Mouse (Mus musculus) liver, embryonic 16.5 days (tissue): ENCODE results near the gene Hivep3. TPM values are rescaled to one million over a fixed set of nuclear protein-coding genes. Genes with fewer than 3 reads are reported as not detected.

Experiments
- ATAC-seq: fragments of 200-750 bp; cut with Nextera tagmentation; 2 replicates; pipeline ENCODE4 v1.8.0; 2017; ENCODE audit warnings: low read depth, mild to moderate bottlenecking, moderate number of reproducible peaks, moderate library complexity
- H3K27ac ChIP-seq: fragments of 300-500 bp; sonication (generic); 2 replicates; pipeline ENCODE4 v1.5.1; 2014; ENCODE audit warnings: mild to moderate bottlenecking, low read length
- H3K27me3 ChIP-seq: fragments of 300-500 bp; sonication (generic); 2 replicates; pipeline ENCODE4 v1.6.1; 2014; ENCODE audit warnings: low read depth, low read length, mixed read lengths; ENCODE audit not compliant: control insufficient read depth, insufficient read depth
- H3K36me3 ChIP-seq: fragments of 300-500 bp; sonication (generic); 2 replicates; pipeline ENCODE4 v1.6.1; 2014; ENCODE audit warnings: mild to moderate bottlenecking; ENCODE audit not compliant: control insufficient read depth, insufficient read depth
- H3K4me1 ChIP-seq: fragments of 300-500 bp; sonication (generic); 2 replicates; pipeline ENCODE4 v1.6.1; 2014; ENCODE audit warnings: low read depth, low read length, mixed read lengths; ENCODE audit not compliant: control insufficient read depth
- H3K4me2 ChIP-seq: fragments of 300-500 bp; sonication (generic); 2 replicates; pipeline ENCODE4 v1.6.1; 2014; ENCODE audit warnings: low read depth, low read length, mixed read lengths
- H3K4me3 ChIP-seq: fragments of 300-500 bp; sonication (generic); 2 replicates; pipeline ENCODE4 v1.5.1; 2014; ENCODE audit warnings: low read depth, mild to moderate bottlenecking, low read length
- H3K9ac ChIP-seq: fragments of 300-500 bp; sonication (generic); 2 replicates; pipeline ENCODE4 v1.6.1; 2014; ENCODE audit warnings: low read depth, low read length
- H3K9me3 ChIP-seq: fragments of 300-500 bp; sonication (generic); replicated peaks from 2 replicates; pipeline ENCODE4 v1.6.1; 2016; ENCODE audit warnings: low read length; ENCODE audit not compliant: control insufficient read depth
- WGBS: fragments of 180-500 bp; shearing (Covaris S2); extraction: QIAGEN DNeasy Blood & Tissue Kit; methylation state at CpG from one replicate; pipeline ENCODE4 v1.1.7; 2014; ENCODE audit not compliant: insufficient replicate concordance; 5-methylcytosine and 5-hydroxymethylcytosine counted together
- polyA plus RNA-seq: library from polyadenylated mRNA; unstranded; fragments of >200 nt; fragmentation: Nextera tagmentation; extraction: Ambion mirVana; gene quantifications from 2 replicates; pipeline ENCODE4 v1.2.1, GENCODE M21; 2015

The Hivep3 gene
- polyA plus RNA-seq, 1 experiment from 2014 or later, result 2.1 TPM

- WGBS, result 62% methylated on average over 6 of the region's 6 CpGs
- no peak overlapping the region for H3K27ac ChIP-seq
- ATAC-seq, result no peak
Measured at GRCm38 (mm10) chr4:119897054-119897855, 163.7 kb downstream of the Hivep3 start.

GRCm38 (mm10) chr4:119901556-119902491, 168.2 kb downstream of the Hivep3 start:
- Histone ChIP-seq H3K4me3 (no peak overlapping the region), H3K27me3 (no peaks in the 10 kb centered on the region), H3K4me1 (no peaks in the 10 kb centered on the region), H3K9ac (no peak overlapping the region), H3K36me3 (no peaks in the 10 kb centered on the region), H3K9me3 (no peaks in the 10 kb centered on the region), H3K4me2 (no peak overlapping the region), H3K27ac (no peak overlapping the region)
- ATAC-seq, result no peak
- 57% methylated on average over 16 of the region's 16 CpGs for WGBS

More at GRCm38 (mm10) chr4:119897054-119897855, 163.7 kb downstream of the Hivep3 start:
- H3K27me3 ChIP-seq, result no peaks in the 10 kb centered on the region
- no peak overlapping the region for H3K9ac ChIP-seq
- H3K4me2 ChIP-seq, result no peak overlapping the region
- H3K4me3 ChIP-seq, result no peak overlapping the region
- H3K36me3 ChIP-seq, result no peaks in the 10 kb centered on the region
- peaks cover 15% of the 10 kb centered on the region for H3K4me1 ChIP-seq
- H3K9me3 ChIP-seq, result no peaks in the 10 kb centered on the region

DNA sequence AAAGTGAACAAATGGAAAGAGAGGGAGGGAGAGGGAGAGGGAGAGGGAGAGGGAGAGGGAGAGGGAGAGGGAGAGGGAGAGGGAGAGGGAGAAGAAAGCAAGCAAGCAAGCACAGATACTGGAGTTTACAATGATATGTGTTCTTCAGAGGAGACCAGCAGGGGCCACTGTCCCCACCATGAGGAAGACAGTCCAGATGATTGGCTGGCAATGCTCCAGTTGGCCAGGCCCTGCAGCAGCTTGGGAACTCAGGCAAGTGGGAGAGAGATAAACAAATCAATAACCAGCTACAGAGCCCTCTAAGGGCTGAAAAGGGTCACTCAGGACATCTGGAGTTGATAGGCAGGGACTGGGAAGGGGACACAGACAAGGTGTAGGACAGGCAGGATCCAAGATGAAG, 169.7 kb downstream of the Hivep3 start:
- no peaks in the 10 kb centered on the region for H3K4me1 ChIP-seq
- no peak overlapping the region for H3K27ac ChIP-seq
- no peak overlapping the region for H3K9ac ChIP-seq
- no peaks in the 10 kb centered on the region for H3K36me3 ChIP-seq
- H3K4me3 ChIP-seq, result no peak overlapping the region
- no peak for ATAC-seq
- no peak overlapping the region for H3K4me2 ChIP-seq
- no peaks in the 10 kb centered on the region for H3K9me3 ChIP-seq
- H3K27me3 ChIP-seq, result no peaks in the 10 kb centered on the region

- no peak for ATAC-seq
- H3K4me1 ChIP-seq, result no peaks in the 10 kb centered on the region
- 15% methylated on average over 1 of the region's 1 CpGs for WGBS
- no peak overlapping the region for H3K4me2 ChIP-seq
- H3K9ac ChIP-seq, result no peak overlapping the region
- H3K4me3 ChIP-seq, result no peak overlapping the region
- no peaks in the 10 kb centered on the region for H3K27me3 ChIP-seq
- H3K27ac ChIP-seq, result no peak overlapping the region
- H3K36me3 ChIP-seq, result no peaks in the 10 kb centered on the region
- H3K9me3 ChIP-seq, result no peaks in the 10 kb centered on the region
Measured at GRCm38 (mm10) chr4:119903806-119904205, 170.2 kb downstream of the Hivep3 start.

DNA sequence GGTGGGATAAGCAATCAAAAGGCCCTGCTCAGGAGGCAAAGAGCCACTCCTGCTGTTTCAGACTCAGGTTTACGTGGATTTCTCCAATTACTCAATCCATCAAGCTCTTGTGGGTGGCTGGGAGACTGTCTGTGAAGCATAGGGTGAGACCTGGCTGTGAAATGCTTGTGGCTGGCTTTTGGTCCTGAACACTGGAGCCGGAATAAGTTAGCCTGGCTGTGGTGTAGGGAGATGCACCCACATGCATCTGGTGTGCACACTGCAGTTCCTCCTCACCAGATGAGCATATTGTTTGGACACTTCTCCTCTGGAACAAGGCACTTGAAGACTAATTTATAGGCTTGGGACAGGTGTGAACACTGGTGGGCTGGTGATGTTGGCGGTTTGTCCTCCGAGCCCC, 170.7 kb downstream of the Hivep3 start:
- H3K4me2 ChIP-seq, result no peak overlapping the region
- H3K9ac ChIP-seq, result no peak overlapping the region
- 78% methylated on average over 4 of the region's 4 CpGs for WGBS
- H3K9me3 ChIP-seq, result no peaks in the 10 kb centered on the region
- ATAC-seq, result no peak
- no peak overlapping the region for H3K27ac ChIP-seq
- no peaks in the 10 kb centered on the region for H3K36me3 ChIP-seq
- H3K27me3 ChIP-seq, result no peaks in the 10 kb centered on the region
- no peak overlapping the region for H3K4me3 ChIP-seq
- no peaks in the 10 kb centered on the region for H3K4me1 ChIP-seq

- Histone ChIP-seq H3K36me3 (no peaks in the 10 kb centered on the region), H3K9me3 (no peaks in the 10 kb centered on the region), H3K4me1 (no peaks in the 10 kb centered on the region), H3K4me2 (no peak overlapping the region), H3K4me3 (no peak overlapping the region), H3K27me3 (no peaks in the 10 kb centered on the region), H3K27ac (no peak overlapping the region), H3K9ac (no peak overlapping the region)
- no peak for ATAC-seq
- 63% methylated on average over 4 of the region's 4 CpGs for WGBS
Measured at GRCm38 (mm10) chr4:119907106-119907505, 173.5 kb downstream of the Hivep3 start.

- Histone ChIP-seq H3K4me3 (no peak overlapping the region), H3K27ac (no peak overlapping the region), H3K4me1 (no peaks in the 10 kb centered on the region), H3K9me3 (no peaks in the 10 kb centered on the region), H3K27me3 (no peaks in the 10 kb centered on the region), H3K4me2 (no peak overlapping the region), H3K9ac (no peak overlapping the region), H3K36me3 (no peaks in the 10 kb centered on the region)
- no peak for ATAC-seq
- 37% methylated on average over 13 of the region's 13 CpGs for whole genome bisulfite sequencing
Measured at GRCm38 (mm10) chr4:119911071-119911904, 177.7 kb downstream of the Hivep3 start.

GRCm38 (mm10) chr4:119912216-119912615, 178.6 kb downstream of the Hivep3 start:
- H3K27me3 ChIP-seq, result no peaks in the 10 kb centered on the region
- H3K27ac ChIP-seq, result no peak overlapping the region
- no peak overlapping the region for H3K4me2 ChIP-seq
- ATAC-seq, result no peak
- no peak overlapping the region for H3K9ac ChIP-seq
- H3K4me3 ChIP-seq, result no peak overlapping the region
- no peaks in the 10 kb centered on the region for H3K36me3 ChIP-seq
- H3K9me3 ChIP-seq, result no peaks in the 10 kb centered on the region
- WGBS, result 21% methylated on average over 2 of the region's 2 CpGs
- H3K4me1 ChIP-seq, result no peaks in the 10 kb centered on the region
